Mouse (Mus musculus) myocyte (in vitro differentiated cells): ENCODE data around the gene Ncoa3. TPM values are rescaled to one million over a fixed set of nuclear protein-coding genes. Genes with fewer than 3 reads are reported as not detected.

Experiments used
- H3K27me3 ChIP-seq: one replicate; pipeline ENCODE4 v1.6.1; 2011; ENCODE audit not compliant: control insufficient read depth, insufficient read depth, insufficient read length
- H3K36me3 ChIP-seq: one replicate; pipeline ENCODE4 v1.6.1; 2011; ENCODE audit not compliant: control insufficient read depth, insufficient read depth
- H3K4me2 ChIP-seq: one replicate; pipeline ENCODE4 v1.6.1; 2011; ENCODE audit warnings: low read depth, control low read depth
- H3K4me3 ChIP-seq: one replicate; pipeline ENCODE4 v1.5.1; 2011; ENCODE audit warnings: mild to moderate bottlenecking, control low read depth, moderate library complexity
- H3K79me2 ChIP-seq: one replicate; pipeline ENCODE4 v1.6.1; 2011; ENCODE audit not compliant: control insufficient read depth, insufficient read depth
- H3ac ChIP-seq: one replicate; pipeline ENCODE4 v1.6.1; 2011; ENCODE audit not compliant: control insufficient read depth, insufficient read length
- CEBPB ChIP-seq: IDR thresholded peaks from 2 replicates; pipeline ENCODE4 v1.6.1; 2011; ENCODE audit warnings: mild to moderate bottlenecking, moderate library complexity; ENCODE audit not compliant: poor library complexity, insufficient read depth, severe bottlenecking
- E2F4 ChIP-seq: IDR thresholded peaks from one replicate; pipeline ENCODE4 v1.6.1; 2011; ENCODE audit warnings: mild to moderate bottlenecking, control low read depth, moderate library complexity; ENCODE audit not compliant: insufficient read depth
- MAX ChIP-seq: IDR thresholded peaks from one replicate; pipeline ENCODE4 v1.6.1; 2011; ENCODE audit warnings: low read depth, mild to moderate bottlenecking, control low read depth
- MYOD1 ChIP-seq, 3 experiments: IDR thresholded peaks; one replicate each; pipeline ENCODE4 v1.6.1; 2011; ENCODE audit warnings: control low read depth in 2 of 3, low read depth in 2 of 3, mild to moderate bottlenecking in 2 of 3, moderate library complexity in 1 of 3; ENCODE audit not compliant: insufficient read length in 2 of 3, control insufficient read depth in 1 of 3
- MYOG ChIP-seq, 3 experiments: IDR thresholded peaks; one replicate each; pipeline ENCODE4 v1.6.1; 2011; ENCODE audit warnings: control low read depth in 2 of 3, low read depth in 2 of 3, mild to moderate bottlenecking in 2 of 3; ENCODE audit not compliant: insufficient read length in 2 of 3, control insufficient read depth in 1 of 3, insufficient read depth in 1 of 3
- POLR2A ChIP-seq: IDR thresholded peaks from one replicate; pipeline ENCODE4 v1.6.1; 2011; ENCODE audit warnings: low read depth, mild to moderate bottlenecking, control low read depth, moderate library complexity; ENCODE audit not compliant: insufficient read length
- POLR2AphosphoS2 ChIP-seq: IDR thresholded peaks from one replicate; pipeline ENCODE4 v1.6.1; 2011; ENCODE audit warnings: low read depth, control low read depth; ENCODE audit not compliant: insufficient read length
- REST ChIP-seq: IDR thresholded peaks from one replicate; pipeline ENCODE4 v1.6.1; 2011; ENCODE audit warnings: mild to moderate bottlenecking, control low read depth, moderate library complexity; ENCODE audit not compliant: insufficient read depth, insufficient read length
- SRF ChIP-seq: IDR thresholded peaks from one replicate; pipeline ENCODE4 v1.6.1; 2011; ENCODE audit warnings: low read depth; ENCODE audit not compliant: control insufficient read depth, insufficient read length
- TCF12 ChIP-seq: IDR thresholded peaks from one replicate; pipeline ENCODE4 v1.6.1; 2011; ENCODE audit warnings: mild to moderate bottlenecking, control low read depth; ENCODE audit not compliant: poor library complexity, insufficient read depth, severe bottlenecking
- TCF3 ChIP-seq: IDR thresholded peaks from one replicate; pipeline ENCODE4 v1.6.1; 2011; ENCODE audit warnings: low read depth, control low read depth; ENCODE audit not compliant: insufficient read length
- USF1 ChIP-seq: IDR thresholded peaks from one replicate; pipeline ENCODE4 v1.6.1; 2011; ENCODE audit warnings: low read depth, mild to moderate bottlenecking, control low read depth, moderate library complexity
- polyA plus RNA-seq: library from polyadenylated mRNA; unstranded; fragments of >200 nt; fragmentation: generic; extraction: Trizol; gene quantifications from one replicate; pipeline ENCODE4 v1.2.1, GENCODE M21; 2012; ENCODE audit warnings: missing spikeins

Gene Ncoa3
- polyA plus RNA-seq, 1 experiment: 5.8 TPM

GRCm38 (mm10) chr2:166054002-166054539 is 61.6 kb downstream of the Ncoa3 start:
- Histone ChIP-seq H3ac (no peak overlapping the region), H3K4me2 (no peak overlapping the region), H3K36me3 (peaks cover 53% of the 10 kb centered on the region), H3K4me3 (no peak overlapping the region), H3K79me2 (no peaks in the 10 kb centered on the region), H3K27me3 (no peaks in the 10 kb centered on the region)
- TF ChIP-seq POLR2A: no peak
- TF ChIP-seq CEBPB: no peak
- no peak for TF ChIP-seq TCF12
- no peak for TF ChIP-seq E2F4
- no peak for TF ChIP-seq MYOG (IDR thresholded peaks at IDR 0.05; ENCODE audit: control insufficient read depth in 1 of 3, insufficient read depth in 1 of 3, insufficient read length in 2 of 3, low read depth in 2 of 3)
- no peak for TF ChIP-seq MYOD1 (IDR thresholded peaks at IDR 0.05; ENCODE audit: control insufficient read depth in 1 of 3, insufficient read length in 2 of 3, low read depth in 2 of 3)
- no peak for TF ChIP-seq POLR2AphosphoS2

DNA sequence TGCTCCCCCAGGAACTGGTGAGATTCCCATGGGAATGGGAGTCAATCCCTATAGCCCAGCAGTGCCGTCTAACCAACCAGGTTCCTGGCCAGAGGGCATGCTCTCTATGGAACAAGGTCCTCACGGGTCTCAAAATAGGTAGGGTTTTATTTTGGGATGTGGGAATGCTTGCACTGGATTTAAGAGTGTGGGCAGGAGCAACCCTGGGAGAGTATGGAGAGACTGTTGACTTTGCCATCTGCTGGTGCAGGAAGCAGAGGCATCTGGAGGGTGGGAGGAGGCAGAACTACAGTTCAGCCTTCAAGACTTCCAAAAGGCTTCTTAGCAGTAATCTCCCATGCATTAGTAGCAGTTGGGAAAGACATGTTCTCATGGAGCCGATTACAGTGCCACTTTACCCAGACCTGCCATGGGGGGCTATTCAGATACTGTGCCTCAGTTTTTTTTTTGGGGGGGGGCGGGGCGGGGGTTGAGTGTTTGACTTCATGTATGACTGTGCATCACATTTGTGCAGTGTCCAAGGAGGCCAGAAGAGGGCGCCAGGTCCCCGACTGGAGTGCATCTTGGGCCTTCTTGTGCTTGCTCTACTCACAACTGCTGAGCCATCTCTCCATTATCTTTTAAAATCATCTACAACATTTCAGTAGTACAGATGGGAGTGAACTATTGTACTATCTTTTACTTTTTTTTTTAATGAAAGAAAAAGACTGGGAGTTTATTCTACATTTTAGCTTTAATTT is 67.4 kb downstream of the Ncoa3 start:
- Histone ChIP-seq H3ac (no peak overlapping the region), H3K4me2 (no peak overlapping the region), H3K36me3 (peaks cover 28% of the 10 kb centered on the region), H3K27me3 (no peaks in the 10 kb centered on the region), H3K4me3 (no peak overlapping the region), H3K79me2 (no peaks in the 10 kb centered on the region)
- no peak for TF ChIP-seq POLR2A
- TF ChIP-seq TCF12: no peak
- no peak for TF ChIP-seq POLR2AphosphoS2
- no peak for TF ChIP-seq CEBPB
- TF ChIP-seq TCF3: no peak
- no peak for TF ChIP-seq USF1
- no peak for TF ChIP-seq MYOD1 (IDR thresholded peaks at IDR 0.05; ENCODE audit: control insufficient read depth in 1 of 3, insufficient read length in 2 of 3, low read depth in 2 of 3)
- no peak for TF ChIP-seq E2F4
- TF ChIP-seq SRF: no peak
- no peak for TF ChIP-seq MYOG (IDR thresholded peaks at IDR 0.05; ENCODE audit: control insufficient read depth in 1 of 3, insufficient read depth in 1 of 3, insufficient read length in 2 of 3, low read depth in 2 of 3)
- no peak for TF ChIP-seq REST
- no peak for TF ChIP-seq MAX

GRCm38 (mm10) chr2:166062008-166062407 is 69.6 kb downstream of the Ncoa3 start:
- H3K4me2 ChIP-seq: no peak overlapping the region
- H3K4me3 ChIP-seq: no peak overlapping the region
- H3K36me3 ChIP-seq: peaks cover 25% of the 10 kb centered on the region
- no peaks in the 10 kb centered on the region for H3K27me3 ChIP-seq
- no peaks in the 10 kb centered on the region for H3K79me2 ChIP-seq
- H3ac ChIP-seq: no peak overlapping the region
- TF ChIP-seq MYOG (IDR thresholded peaks at IDR 0.05; ENCODE audit: control insufficient read depth in 1 of 3, insufficient read depth in 1 of 3, insufficient read length in 2 of 3, low read depth in 2 of 3) (no peak), TCF12 (no peak), TCF3 (no peak), MAX (no peak), REST (no peak), USF1 (no peak)

- peaks cover 25% of the 10 kb centered on the region for H3K36me3 ChIP-seq
- H3K4me3 ChIP-seq: no peak overlapping the region
- no peak overlapping the region for H3ac ChIP-seq
- H3K79me2 ChIP-seq: no peaks in the 10 kb centered on the region
- TF ChIP-seq SRF (no peak), TCF3 (no peak), TCF12 (no peak), MYOD1 (IDR thresholded peaks at IDR 0.05; ENCODE audit: control insufficient read depth in 1 of 3, insufficient read length in 2 of 3, low read depth in 2 of 3) (no peak), MYOG (IDR thresholded peaks at IDR 0.05; ENCODE audit: control insufficient read depth in 1 of 3, insufficient read depth in 1 of 3, insufficient read length in 2 of 3, low read depth in 2 of 3) (no peak), MAX (no peak), CEBPB (no peak), POLR2A (no peak), E2F4 (no peak), REST (no peak), USF1 (no peak), POLR2AphosphoS2 (no peak)
- H3K27me3 ChIP-seq: no peaks in the 10 kb centered on the region
- H3K4me2 ChIP-seq: no peak overlapping the region
These were observed 70.0 kb downstream of the Ncoa3 start for GRCm38 (mm10) chr2:166062431-166062830.

DNA sequence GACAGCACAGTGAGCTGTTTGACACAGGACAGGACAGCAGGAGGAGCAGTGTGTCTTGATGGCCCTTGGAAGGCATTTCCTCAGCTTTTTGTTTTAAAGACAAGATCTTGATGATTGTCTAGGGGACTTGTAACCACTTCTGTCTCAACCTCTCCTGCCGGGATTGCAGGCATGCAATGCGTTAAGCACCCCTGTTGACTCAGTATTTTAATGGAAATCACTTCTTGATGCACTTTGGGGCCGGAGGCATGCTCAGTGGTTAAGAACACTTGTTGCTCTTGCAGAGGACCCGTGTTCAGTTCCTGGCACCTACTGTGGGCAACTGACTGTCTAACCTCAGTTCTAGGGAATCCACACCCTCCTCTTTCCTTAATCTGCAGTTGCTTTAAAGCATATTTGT is 74.0 kb downstream of the Ncoa3 start:
- Histone ChIP-seq H3ac (no peak overlapping the region), H3K4me3 (no peak overlapping the region), H3K27me3 (no peaks in the 10 kb centered on the region), H3K36me3 (peaks cover 18% of the 10 kb centered on the region), H3K4me2 (no peak overlapping the region), H3K79me2 (no peaks in the 10 kb centered on the region)
- TF ChIP-seq E2F4: no peak
- TF ChIP-seq TCF12: no peak
- TF ChIP-seq MAX: no peak
- TF ChIP-seq POLR2AphosphoS2: no peak
- TF ChIP-seq REST: no peak
- no peak for TF ChIP-seq TCF3
- TF ChIP-seq MYOD1 (IDR thresholded peaks at IDR 0.05; ENCODE audit: control insufficient read depth in 1 of 3, insufficient read length in 2 of 3, low read depth in 2 of 3): no peak
- no peak for TF ChIP-seq CEBPB
- no peak for TF ChIP-seq POLR2A
- TF ChIP-seq MYOG (IDR thresholded peaks at IDR 0.05; ENCODE audit: control insufficient read depth in 1 of 3, insufficient read depth in 1 of 3, insufficient read length in 2 of 3, low read depth in 2 of 3): no peak
- TF ChIP-seq USF1: no peak
- TF ChIP-seq SRF: no peak
